In the genomic region with DNA sequence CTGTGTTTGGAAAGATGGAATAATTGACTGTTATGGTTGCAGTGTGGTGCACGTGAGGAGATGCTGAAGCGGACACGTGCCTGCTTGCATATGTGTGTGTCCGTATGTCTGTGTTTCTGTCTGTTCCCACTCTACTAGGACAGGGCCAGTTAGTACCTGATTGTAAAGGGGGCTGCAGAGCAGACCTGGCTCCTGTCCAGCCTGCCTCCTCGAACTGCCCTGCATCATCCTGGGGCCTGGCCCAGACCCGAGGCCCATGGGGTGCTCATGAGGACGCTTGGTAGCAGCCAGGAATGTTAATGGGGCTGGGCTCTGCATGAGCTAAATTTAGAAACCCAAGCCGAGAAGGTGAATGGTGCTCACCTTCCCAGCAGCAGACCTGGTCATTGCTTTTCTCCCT, we compare ENCODE assay signal across 10 mouse cellular contexts. TPM values are rescaled to one million over a fixed set of nuclear protein-coding genes. Genes with fewer than 3 reads are reported as not detected.
A peak's percentile ranks its signal among the peaks of the same experiment; 100 is the strongest.
DNase-seq lines count a peak whose midpoint lies in the region; ATAC-seq and TF ChIP-seq lines count a peak whose summit lies in the region.
"Had no signal": no experiment of that assay in that cellular context is flagged by ENCODE, and none has a peak within 500 bp of the region (broad histone marks: within the 10 kb centered on the region; RNA-seq: fewer than 3 reads in every experiment).

No protein-coding gene starts in this region.

- no peak for ATAC-seq in erythroblast, adult 5-6 weeks (replicated peaks; ENCODE audit: low FRiP score, poor library complexity, severe bottlenecking)

- no peak for TF ChIP-seq CTCF in layer of hippocampus, adult 2 months (conservative IDR thresholded peaks at IDR 0.05)

- H3K27ac ChIP-seq in layer of hippocampus, adult 2 months = peak overlapping the region; percentile 68
- H3K27ac ChIP-seq: liver, embryonic 15.5 days had no signal

- DNase-seq in layer of hippocampus, adult 2 months (ENCODE audit: low spot score in 2 of 2) = no peak
- no peak for DNase-seq in layer of hippocampus, adult 9-11 months
- peak; percentile 88 for DNase-seq in cerebellum, adult 11-12 months
- DNase-seq in cerebellum, postnatal 36 days = peak; percentile 68 to 79
- peak; percentile 43 to 48 for DNase-seq in heart, postnatal 36 days
- DNase-seq in thymus, postnatal 14 days = no peak
- no peak for DNase-seq in adrenal gland, adult 2 months
- DNase-seq: gastrocnemius, postnatal 36 days had no signal

- H3K4me3 ChIP-seq in layer of hippocampus, adult 2 months = no peak overlapping the region
- H3K4me3 ChIP-seq: liver, embryonic 15.5 days had no signal

- intact Hi-C loops in heart, postnatal 36 days (cut with DNase I) = no loop called here

RNA-seq across cellular contexts. Expression of gene Syt7, which starts 28.0 kb away (rescaled TPM):
- total RNA-seq in layer of hippocampus, adult 2 months (2021) = 100 to 1,000 TPM; 315 to 321 TPM
- total RNA-seq in heart, postnatal 36 days (2021) = 10 to 100 TPM; 39.4 to 41.6 TPM
- 10 to 100 TPM; 27.2 to 38.3 TPM for total RNA-seq in adrenal gland, adult 2 months (2021)
- polyA plus RNA-seq in adrenal gland, adult 2 months (2012; rRNA removed) = 12.2 and 13.5 TPM in 2 replicates
- total RNA-seq in erythroblast, adult 5-6 weeks (2015; ENCODE audit: low replicate concordance) = not detected in 2 replicates
- total RNA-seq in erythroblast, adult 5-6 weeks (2017; ENCODE audit: low replicate concordance) = not detected in 2 replicates

RNA-seq across cellular contexts. Expression of gene Lrrc10b, which starts 40.4 kb away (rescaled TPM):
- total RNA-seq in layer of hippocampus, adult 2 months (2021) = 10 to 100 TPM; 83.9 to 84.6 TPM
- 1 to 10 TPM; 1.0 to 1.1 TPM for total RNA-seq in heart, postnatal 36 days (2021)
- total RNA-seq in adrenal gland, adult 2 months (2021) = 1 to 10 TPM; 3.3 to 5.0 TPM
- 2.8 and 6.1 TPM in 2 replicates for polyA plus RNA-seq in adrenal gland, adult 2 months (2012; rRNA removed)
- not detected in 2 replicates for total RNA-seq in erythroblast, adult 5-6 weeks (2015; ENCODE audit: low replicate concordance)
- not detected in 2 replicates for total RNA-seq in erythroblast, adult 5-6 weeks (2017; ENCODE audit: low replicate concordance)

Comparison
In these comparisons a context has a peak if more than half of its experiments do, and no peak if none do; other contexts are left out.
1. DNase-seq: peak in cerebellum, adult 11-12 months (single experiment), cerebellum, postnatal 36 days (2 of 2) and heart, postnatal 36 days (2 of 2); none in layer of hippocampus, adult 2 months (0 of 2), layer of hippocampus, adult 9-11 months (single experiment), thymus, postnatal 14 days (single experiment) and adrenal gland, adult 2 months (single experiment).
2. RNA of gene Syt7, which starts 28.0 kb away (total RNA-seq): 315 to 321 TPM in layer of hippocampus, adult 2 months, 39.4 to 41.6 TPM in heart, postnatal 36 days and 27.2 to 38.3 TPM in adrenal gland, adult 2 months; not detected in erythroblast, adult 5-6 weeks; every median in the first group is over 10 times any median in the second.
3. RNA of gene Lrrc10b, which starts 40.4 kb away (total RNA-seq): 83.9 to 84.6 TPM in layer of hippocampus, adult 2 months; 3.3 to 5.0 TPM in adrenal gland, adult 2 months, 1.0 to 1.1 TPM in heart, postnatal 36 days and not detected in erythroblast, adult 5-6 weeks; every median in the first group is over 10 times any median in the second.